Mouse (Mus musculus) liver, adult (tissue): ENCODE data around the gene Neu1.

Experiments used
- GATA4 ChIP-seq: IDR thresholded peaks from 2 replicates; pipeline ENCODE4 v1.6.1; 2014; ENCODE audit warnings: mild to moderate bottlenecking, low read length; ENCODE audit not compliant: insufficient replicate concordance

The Neu1 gene

GRCm38 (mm10) chr17:34978239-34978638 lies 47.2 kb downstream of the Neu1 start:
- no peak for TF ChIP-seq GATA4

GRCm38 (mm10) chr17:34979631-34980030 lies 48.6 kb downstream of the Neu1 start:
- no peak for TF ChIP-seq GATA4

GRCm38 (mm10) chr17:34980655-34981054 lies 49.6 kb downstream of the Neu1 start:
- TF ChIP-seq GATA4: no peak

GRCm38 (mm10) chr17:34981690-34982180 lies 50.7 kb downstream of the Neu1 start, which contains the start of gene Lsm2:
Lsm2 (plus strand) TSS chr17:34981862.
- peak; percentile 54; the same call in 1 of the 2 replicates for TF ChIP-seq GATA4

GRCm38 (mm10) chr17:34982328-34982727 lies 51.3 kb downstream of the Neu1 start:
- TF ChIP-seq GATA4: no peak

- no peak for TF ChIP-seq GATA4
Measured at GRCm38 (mm10) chr17:34984218-34984617, 53.2 kb downstream of the Neu1 start.
